Mouse (Mus musculus) fibroblast of lung, adult 2 months (primary cell): ENCODE measurements around the gene Adgrb2.

Experiments
- DNase-seq: peaks from one replicate; pipeline ENCODE4 v3.0.0-alpha.2; 2011; ENCODE audit warnings: low read depth

Adgrb2 gene

DNA sequence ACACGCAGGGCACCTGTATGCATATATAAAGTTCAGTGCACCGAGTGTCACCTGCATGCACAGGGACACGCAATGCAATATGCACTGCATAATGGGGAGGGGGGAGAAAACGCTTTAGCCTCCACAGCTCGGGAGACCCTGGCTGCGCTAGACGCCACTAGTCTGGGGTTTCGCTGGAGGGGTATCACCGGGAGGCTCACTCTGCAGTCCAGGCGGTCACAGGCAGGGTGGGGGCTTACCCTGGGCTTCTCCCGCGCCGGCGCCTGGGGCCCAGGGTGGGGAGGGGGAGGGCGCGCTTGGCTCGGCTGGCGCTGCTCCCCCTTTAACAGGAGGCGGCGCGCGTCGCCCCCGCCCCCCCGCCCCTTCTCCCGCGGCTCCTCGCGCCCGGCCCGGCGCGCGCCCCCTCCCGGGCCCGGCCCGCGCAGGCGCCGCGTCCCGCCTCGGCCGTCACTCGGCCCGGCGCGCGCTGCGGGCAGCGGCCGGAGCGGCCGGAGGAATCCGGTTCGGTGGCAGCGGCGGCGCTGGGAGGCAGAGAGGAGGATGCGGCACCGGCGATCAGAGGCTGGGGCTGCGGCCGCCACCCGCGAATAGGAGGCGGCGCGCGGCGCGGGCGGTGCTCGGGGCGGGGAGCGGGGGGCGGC, at the start of gene Adgrb2:
Gene Adgrb2 (plus strand): TSS at position 450 of the 641 bp plus-strand sequence.
- DNase-seq = no peak

- DNase-seq = no peak
These were observed 33.3 kb upstream of the Adgrb2 start for GRCm38 (mm10) chr4:129951359-129951821.

DNA sequence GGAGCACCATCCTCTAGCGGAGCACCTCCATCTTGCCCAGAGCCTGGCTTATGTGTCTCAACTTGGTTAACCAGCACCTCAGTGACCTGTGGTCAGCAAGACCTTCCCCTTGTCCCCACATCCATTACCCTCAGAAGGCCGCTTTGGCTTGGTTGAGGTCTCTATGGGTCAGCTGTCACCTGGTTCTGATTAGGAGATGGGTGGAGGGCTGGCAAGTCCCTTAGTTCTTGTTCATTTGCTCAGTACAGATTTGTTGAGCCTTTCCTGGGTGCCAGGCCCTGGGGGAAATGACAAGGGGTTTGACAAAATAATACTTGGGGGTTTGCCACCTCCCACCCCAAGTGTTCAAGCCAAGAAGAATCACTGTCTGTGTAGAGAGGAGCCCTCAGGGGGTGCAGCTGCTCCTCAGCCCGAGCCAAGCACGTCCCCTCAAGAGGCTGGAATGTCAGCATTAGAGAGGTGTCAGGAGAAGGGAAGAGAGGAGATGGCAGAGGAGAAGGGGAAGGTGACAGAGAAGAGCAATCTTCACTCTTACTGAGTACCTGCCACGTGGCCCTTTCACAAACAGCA, 32.3 kb upstream of the Adgrb2 start:
- no peak for DNase-seq

DNA sequence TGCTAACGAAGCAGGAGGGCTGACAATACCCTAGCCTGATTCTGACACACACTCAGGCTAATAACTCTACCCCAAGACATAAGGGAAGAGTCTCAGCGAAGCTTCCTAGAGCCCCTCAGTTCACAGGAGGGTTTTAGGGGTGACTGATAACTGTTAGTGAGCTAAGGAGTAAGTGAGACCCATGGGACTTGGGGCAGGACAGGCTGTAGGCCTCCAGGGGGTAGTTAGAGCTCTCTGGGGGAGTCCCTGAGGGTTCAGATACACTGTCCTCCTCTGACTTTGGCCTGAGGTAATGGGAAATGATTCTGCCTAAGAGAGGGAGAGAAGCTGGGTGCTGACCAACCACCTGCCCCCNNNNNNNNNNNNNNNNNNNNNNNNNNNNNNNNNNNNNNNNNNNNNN, 30.1 kb upstream of the Adgrb2 start:
- DNase-seq = no peak

GRCm38 (mm10) chr4:129960180-129960944, 24.3 kb upstream of the Adgrb2 start:
- DNase-seq = peak; percentile 44

GRCm38 (mm10) chr4:129965294-129965693, 19.4 kb upstream of the Adgrb2 start:
- DNase-seq = no peak

GRCm38 (mm10) chr4:129966201-129966600, 18.5 kb upstream of the Adgrb2 start:
- no peak for DNase-seq

DNA sequence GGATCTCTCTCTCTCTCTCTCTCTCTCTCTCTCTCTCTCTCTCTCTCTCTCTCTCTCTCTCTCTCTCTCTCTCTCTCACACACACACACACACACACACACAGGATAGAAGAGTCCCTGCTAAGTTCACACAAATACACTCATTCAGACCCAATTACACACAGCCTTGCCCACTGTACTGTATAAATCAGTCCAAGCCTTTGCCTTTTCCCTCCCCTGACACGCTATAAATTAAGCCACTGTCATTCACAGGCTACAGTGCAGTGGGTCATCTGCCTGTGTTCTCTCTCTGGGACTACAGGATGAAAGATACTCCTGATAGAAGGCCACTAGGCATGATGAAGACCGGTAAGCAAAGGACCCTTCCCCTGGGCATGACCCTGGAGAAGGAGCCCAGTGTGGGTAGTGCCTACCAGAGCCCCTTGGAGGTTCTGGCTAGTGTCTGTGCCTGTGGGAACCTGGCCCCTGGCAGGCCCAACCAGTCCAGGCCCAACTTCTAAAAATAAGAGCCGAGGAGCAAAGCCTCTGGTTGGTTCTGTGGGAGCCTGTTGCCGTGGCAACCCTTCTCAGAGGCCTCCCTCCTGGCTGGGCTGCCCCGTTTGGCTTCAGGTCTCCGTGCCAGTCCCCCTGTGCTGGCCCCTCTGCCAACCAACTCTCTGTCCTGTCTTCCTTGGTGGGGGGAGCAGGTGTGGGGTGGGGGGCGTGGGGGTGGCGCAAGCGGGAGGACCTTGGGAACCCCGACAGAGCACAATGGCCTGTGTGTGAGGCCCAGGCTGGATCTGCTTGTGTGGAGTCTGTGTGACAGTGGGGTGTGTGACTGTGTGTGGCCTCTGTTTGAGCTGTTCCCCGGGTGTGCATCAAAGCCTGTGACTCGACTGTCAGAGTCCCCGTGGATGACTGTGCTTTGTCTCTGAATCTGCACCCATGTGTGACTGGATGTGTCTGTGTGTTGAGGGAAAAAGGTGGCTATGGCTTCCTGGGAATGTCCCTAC, 17.4 kb upstream of the Adgrb2 start:
- DNase-seq = no peak

DNA sequence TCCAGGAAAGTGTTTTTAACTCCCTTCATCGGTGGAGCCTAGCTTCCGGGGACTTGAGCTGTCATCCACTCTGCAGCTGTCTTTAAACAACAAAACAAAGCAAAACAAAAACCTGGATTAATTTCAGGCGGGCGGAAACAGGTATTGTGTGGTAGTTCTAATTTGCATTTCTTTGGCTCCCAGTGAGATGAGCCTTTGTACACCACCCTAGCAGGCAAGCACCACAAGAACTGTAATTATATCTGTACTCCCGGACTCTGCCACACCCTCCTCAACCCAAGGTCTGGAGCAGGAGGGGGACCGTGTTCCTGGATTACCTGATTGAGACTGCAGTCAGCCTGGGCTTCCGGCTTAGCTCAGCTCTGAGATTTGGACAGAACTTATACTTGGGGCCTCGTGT, 14.5 kb upstream of the Adgrb2 start:
- DNase-seq = no peak

- no peak for DNase-seq
These were observed 13.8 kb upstream of the Adgrb2 start for GRCm38 (mm10) chr4:129970861-129971260.

GRCm38 (mm10) chr4:129971989-129972388, 12.7 kb upstream of the Adgrb2 start:
- DNase-seq = no peak

- DNase-seq = no peak
These were observed 10.4 kb upstream of the Adgrb2 start for GRCm38 (mm10) chr4:129974285-129974684.

DNA sequence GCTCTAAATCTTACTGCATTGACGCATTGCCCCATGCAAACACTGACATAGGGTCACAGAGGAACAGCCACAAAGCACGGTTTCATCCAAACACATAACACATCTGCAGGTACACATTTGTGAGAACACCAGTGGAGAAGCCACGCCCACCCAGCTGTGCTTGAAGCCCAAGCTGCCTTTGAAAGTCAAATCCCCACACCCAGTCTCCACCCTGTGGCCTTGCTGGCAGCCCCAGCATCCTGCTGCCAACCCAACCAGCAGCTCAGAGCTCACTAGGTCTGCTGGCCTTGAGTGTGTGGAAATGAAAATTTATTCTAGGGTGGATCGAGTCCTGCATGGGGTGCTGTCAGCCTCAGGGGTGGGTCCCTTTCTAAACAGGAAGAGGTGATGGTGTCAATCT, 7.4 kb upstream of the Adgrb2 start:
- no peak for DNase-seq

GRCm38 (mm10) chr4:129978227-129978626, 6.4 kb upstream of the Adgrb2 start:
- DNase-seq = no peak

GRCm38 (mm10) chr4:129978930-129979329, 5.7 kb upstream of the Adgrb2 start:
- DNase-seq = no peak

DNA sequence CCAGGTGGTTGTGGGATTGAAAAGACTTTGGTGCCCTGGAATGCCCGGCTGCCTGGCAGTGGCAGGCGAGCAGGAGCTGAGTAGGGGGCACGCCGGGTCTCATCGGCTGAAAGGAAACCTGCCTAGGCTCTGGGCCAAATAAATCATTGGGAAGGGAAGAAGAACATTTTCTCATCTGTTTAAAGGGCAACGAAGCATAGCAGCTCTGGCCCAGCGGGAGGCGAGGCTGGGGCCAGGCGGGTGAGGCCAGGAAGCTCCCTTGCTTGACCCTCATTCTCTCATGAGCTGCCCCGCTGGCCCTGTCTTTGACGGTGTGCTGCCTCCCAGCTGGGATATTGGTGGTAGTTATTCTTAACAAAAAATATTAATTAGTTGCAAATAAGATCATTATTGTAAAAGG, 3.0 kb upstream of the Adgrb2 start:
- no peak for DNase-seq

DNA sequence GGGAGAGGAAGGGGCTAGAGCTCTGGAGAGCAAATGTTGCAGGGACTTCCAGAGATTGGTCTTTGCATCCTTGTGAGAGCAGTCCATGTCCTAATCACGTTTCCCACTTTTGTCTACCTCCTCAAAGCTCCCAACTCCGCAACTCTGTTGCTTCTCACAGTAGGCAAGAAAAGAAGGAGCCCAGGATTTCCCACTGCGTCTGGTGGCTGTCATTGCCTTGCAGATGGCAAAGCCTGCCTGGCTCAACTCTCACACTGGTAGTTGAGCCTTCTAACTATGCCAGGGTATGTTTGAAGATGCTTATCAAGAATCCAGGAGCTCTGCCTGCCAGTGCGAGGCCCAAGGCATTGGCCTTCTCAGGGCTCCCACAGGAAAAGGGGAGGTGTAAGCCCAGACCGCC, 1.6 kb upstream of the Adgrb2 start:
- no peak for DNase-seq

DNA sequence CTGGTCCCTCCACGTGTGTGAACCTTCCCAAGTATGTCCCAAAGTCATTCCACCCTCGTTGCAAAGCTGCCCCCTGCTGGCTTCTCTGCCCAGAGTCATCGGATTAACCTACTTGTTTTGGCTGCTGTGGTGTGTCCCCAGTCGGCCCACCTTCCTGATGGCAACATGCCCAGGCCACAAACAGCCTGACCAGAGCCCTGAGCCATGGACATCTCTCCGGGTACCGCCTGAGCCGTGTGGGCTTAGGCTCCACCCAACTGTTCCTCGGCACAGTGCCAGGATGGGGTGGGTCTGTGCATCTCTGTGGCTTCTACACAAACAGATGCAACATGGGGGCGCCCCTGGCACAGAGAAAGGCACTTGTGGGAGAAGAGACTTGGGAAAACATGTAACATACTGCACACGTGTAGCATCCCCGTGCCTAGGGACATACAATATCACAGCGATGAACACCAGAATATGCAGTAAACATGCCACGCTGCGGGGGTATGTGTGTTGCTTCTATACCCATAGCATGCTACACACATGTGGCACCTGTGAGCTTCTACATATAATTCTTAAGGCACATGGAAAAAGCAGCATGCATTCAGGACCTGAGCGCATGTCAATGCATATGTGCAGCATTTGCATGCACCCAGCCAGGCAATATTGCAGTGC, 778 bp upstream of the Adgrb2 start:
- DNase-seq = no peak

DNA sequence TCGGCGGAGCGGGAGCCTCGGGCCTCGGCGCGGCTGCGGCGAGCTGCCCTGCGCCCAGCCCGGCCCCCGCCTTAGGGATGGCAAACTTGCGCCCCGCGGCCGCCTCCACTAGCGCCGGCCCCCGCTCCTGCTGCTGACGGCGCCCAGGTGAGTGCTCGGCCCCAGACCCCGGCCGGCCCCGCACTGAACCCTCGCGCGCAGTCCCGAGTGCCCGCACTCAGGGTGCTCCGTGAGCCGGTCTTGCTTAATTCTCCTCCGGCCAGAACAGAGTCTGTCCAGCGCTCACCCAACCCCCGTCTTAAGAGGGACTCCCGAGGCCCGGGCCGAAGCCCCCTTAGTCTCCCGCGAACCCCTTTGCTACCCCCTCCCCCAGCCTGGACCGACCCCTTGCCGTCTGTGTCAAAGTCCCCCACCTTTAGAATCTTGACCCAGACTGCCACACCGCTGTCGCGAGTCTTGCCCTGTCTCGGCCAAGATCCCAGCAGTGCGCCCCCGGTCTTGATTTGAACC, 546 bp downstream of the Adgrb2 start:
- DNase-seq = no peak

DNA sequence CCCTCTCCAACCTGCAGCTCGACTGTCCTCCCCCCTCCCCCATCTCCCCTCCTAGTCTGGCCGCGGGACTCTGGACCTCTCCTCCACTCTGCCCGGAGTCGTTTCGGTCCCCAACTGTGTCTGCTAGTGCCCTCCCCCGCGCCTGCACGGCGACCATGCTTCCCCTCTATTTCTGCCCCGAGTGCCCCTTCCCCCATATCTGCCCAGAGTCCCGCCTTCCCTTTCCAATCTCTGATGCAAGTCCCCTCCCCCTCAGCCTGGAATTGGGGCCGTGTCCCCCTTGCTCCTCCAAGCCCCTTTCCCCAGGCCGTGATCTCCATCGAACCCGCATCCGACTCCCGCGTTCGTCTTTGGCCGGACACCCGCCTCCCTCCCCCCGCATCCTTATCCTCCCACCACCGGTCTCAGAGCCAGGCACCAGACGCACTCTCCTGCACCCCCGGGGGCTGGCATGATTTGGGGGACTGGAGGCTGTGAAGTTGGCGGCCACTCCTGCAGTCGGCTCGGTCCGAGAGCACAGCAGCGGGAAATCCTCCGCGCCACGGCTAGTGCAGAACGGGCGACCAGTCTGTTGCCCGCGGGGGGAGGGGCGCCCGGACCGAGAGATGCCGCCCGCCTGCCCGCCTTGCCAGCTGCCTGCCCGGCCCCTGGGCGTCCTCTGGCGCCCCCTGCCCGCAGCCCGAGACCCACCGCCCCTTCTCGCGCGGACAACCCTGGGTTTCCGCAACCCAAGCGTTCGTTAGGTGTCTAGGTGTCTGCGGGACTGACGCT, 1.2 kb downstream of the Adgrb2 start:
- DNase-seq = no peak
